21 mouse cellular contexts compared by ENCODE assay signal in genomic region chr16:70260151-70260550, GRCm38 (mm10). TPM values are rescaled to one million over a fixed set of nuclear protein-coding genes. Genes with fewer than 3 reads are reported as not detected.
A peak's percentile ranks its signal among the peaks of the same experiment; 100 is the strongest.
DNase-seq lines count a peak whose midpoint lies in the region; ATAC-seq and TF ChIP-seq lines count a peak whose summit lies in the region.
"Had no signal": no experiment of that assay in that cellular context is flagged by ENCODE, and none has a peak within 500 bp of the region (broad histone marks: within the 10 kb centered on the region; RNA-seq: fewer than 3 reads in every experiment).

No protein-coding gene starts in this region.

- TF ChIP-seq CTCF in kidney, postnatal 0 days (IDR thresholded peaks at IDR 0.05; ENCODE audit: low read depth) = no peak
- no peak for TF ChIP-seq CTCF in midbrain, postnatal 0 days (IDR thresholded peaks at IDR 0.05)

- H3K9ac ChIP-seq in heart, embryonic 14.5 days (ENCODE audit: low read length) = no peak overlapping the region
- H3K9ac ChIP-seq in kidney, postnatal 0 days (ENCODE audit: low read depth, low read length) = no peak overlapping the region
- no peak overlapping the region for H3K9ac ChIP-seq in midbrain, postnatal 0 days (replicated peaks; ENCODE audit: low read length, poor library complexity, severe bottlenecking)
- H3K9ac ChIP-seq: embryonic facial prominence, embryonic 12.5 days; forebrain, embryonic 15.5 days; hindbrain, embryonic 13.5 days had no signal

- no peak overlapping the region for H3K4me3 ChIP-seq in heart, embryonic 14.5 days (ENCODE audit: control insufficient read depth in 1 of 2, insufficient read depth in 1 of 2, low read depth in 1 of 2, low read length in 2 of 2)
- H3K4me3 ChIP-seq in kidney, postnatal 0 days (replicated peaks; ENCODE audit: low read depth, low read length) = no peak overlapping the region
- H3K4me3 ChIP-seq in midbrain, postnatal 0 days (ENCODE audit: low read depth, low read length) = no peak overlapping the region
- H3K4me3 ChIP-seq: embryonic facial prominence, embryonic 12.5 days; forebrain, embryonic 15.5 days; hindbrain, embryonic 13.5 days had no signal

- no peak for ATAC-seq in heart, embryonic 14.5 days (ENCODE audit: insufficient number of reproducible peaks, insufficient read depth, low FRiP score, low read depth)
- ATAC-seq in kidney, postnatal 0 days (replicated peaks; ENCODE audit: low FRiP score, low read depth) = no peak
- ATAC-seq in midbrain, postnatal 0 days (ENCODE audit: low FRiP score) = no peak
- ATAC-seq: CD4-positive, CD25-positive, alpha-beta regulatory T cell, adult 4 months; forebrain, embryonic 15.5 days; hindbrain, postnatal 0 days had no signal

- no peaks in the 10 kb centered on the region for H3K27me3 ChIP-seq in heart, embryonic 14.5 days (ENCODE audit: control insufficient read depth, insufficient read depth, low read length)
- H3K27me3 ChIP-seq in kidney, postnatal 0 days (ENCODE audit: insufficient read depth, low read length) = no peaks in the 10 kb centered on the region
- H3K27me3 ChIP-seq in midbrain, postnatal 0 days (ENCODE audit: insufficient read depth, low read length) = no peaks in the 10 kb centered on the region
- H3K27me3 ChIP-seq: embryonic facial prominence, embryonic 12.5 days; forebrain, embryonic 15.5 days; hindbrain, embryonic 13.5 days had no signal

- H3K27ac ChIP-seq in heart, embryonic 14.5 days (replicated peaks in 1 of 2; ENCODE audit: control insufficient read depth in 1 of 2, insufficient read depth in 1 of 2, low read depth in 2 of 2, low read length in 2 of 2) = peak overlapping the region; percentile 12 to 50; a peak in 2 of 4 replicates
- no peak overlapping the region for H3K27ac ChIP-seq in kidney, postnatal 0 days
- H3K27ac ChIP-seq in midbrain, postnatal 0 days (ENCODE audit: low read depth, low read length) = no peak overlapping the region
- H3K27ac ChIP-seq: embryonic facial prominence, embryonic 12.5 days; forebrain, embryonic 15.5 days; hindbrain, embryonic 13.5 days; hindbrain, postnatal 0 days had no signal

- no peaks in the 10 kb centered on the region for H3K9me3 ChIP-seq in heart, embryonic 14.5 days (ENCODE audit: control insufficient read depth, low read length)
- H3K9me3 ChIP-seq in kidney, postnatal 0 days (replicated peaks; ENCODE audit: low read length) = no peaks in the 10 kb centered on the region
- H3K9me3 ChIP-seq in midbrain, postnatal 0 days (ENCODE audit: low read length) = no peaks in the 10 kb centered on the region
- H3K9me3 ChIP-seq: embryonic facial prominence, embryonic 12.5 days; forebrain, embryonic 15.5 days; G1E; hindbrain, embryonic 13.5 days had no signal

- no peaks in the 10 kb centered on the region for H3K36me3 ChIP-seq in heart, embryonic 14.5 days (ENCODE audit: control insufficient read depth, insufficient read depth, low read length)
- H3K36me3 ChIP-seq in kidney, postnatal 0 days (ENCODE audit: insufficient read depth, low read length) = no peaks in the 10 kb centered on the region
- H3K36me3 ChIP-seq in midbrain, postnatal 0 days (ENCODE audit: insufficient read depth, low read length) = no peaks in the 10 kb centered on the region
- H3K36me3 ChIP-seq: embryonic facial prominence, embryonic 12.5 days; forebrain, embryonic 15.5 days; G1E; hindbrain, embryonic 13.5 days had no signal

- H3K4me1 ChIP-seq in heart, embryonic 14.5 days (ENCODE audit: control insufficient read depth in 2 of 2, insufficient read depth in 2 of 2, low read length in 2 of 2) = peaks cover 0 to 11% of the 10 kb centered on the region in 2 experiments; a peak in 2 of 4 replicates
- H3K4me1 ChIP-seq in kidney, postnatal 0 days (replicated peaks; ENCODE audit: insufficient read depth, low read length) = no peaks in the 10 kb centered on the region
- no peaks in the 10 kb centered on the region for H3K4me1 ChIP-seq in midbrain, postnatal 0 days (ENCODE audit: insufficient read depth, low read length)
- H3K4me1 ChIP-seq: embryonic facial prominence, embryonic 12.5 days; forebrain, embryonic 15.5 days; hindbrain, embryonic 13.5 days had no signal

- H3K4me2 ChIP-seq in heart, embryonic 14.5 days (ENCODE audit: low read length) = no peak overlapping the region
- no peak overlapping the region for H3K4me2 ChIP-seq in kidney, postnatal 0 days (ENCODE audit: low read length)
- no peak overlapping the region for H3K4me2 ChIP-seq in midbrain, postnatal 0 days (ENCODE audit: low read depth, low read length, poor library complexity, severe bottlenecking)
- H3K4me2 ChIP-seq: embryonic facial prominence, embryonic 12.5 days; forebrain, embryonic 15.5 days; hindbrain, embryonic 13.5 days had no signal

- 29% methylated on average over 1 of the region's 1 CpGs for WGBS in heart, embryonic 14.5 days
- WGBS in kidney, postnatal 0 days = 45% methylated on average over 1 of the region's 1 CpGs
- 81% methylated on average over 1 of the region's 1 CpGs for WGBS in midbrain, postnatal 0 days

- no peak for DNase-seq in heart, adult 8-10 months (ENCODE audit: low spot score)
- DNase-seq in kidney, postnatal 0 days (ENCODE audit: low spot score) = peak; percentile 33
- no peak for DNase-seq in kidney, postnatal 14 days
- peak; percentile 33 for DNase-seq in 3T3-L1 (ENCODE audit: low read depth, low spot score)
- peak; percentile 50 for DNase-seq in Muller cell, postnatal 12 days (ENCODE audit: inconsistent ontology term)
- no peak for DNase-seq in midbrain, postnatal 0 days (ENCODE audit: low spot score)
- DNase-seq: adrenal gland, postnatal 14 days; B cell, adult 2 months; cerebellum, adult 11-12 months; cerebellum, adult 9-10 months; cerebellum, postnatal 25 days; gastrocnemius, postnatal 36 days; heart, adult 11 months; kidney, adult 11 months had no signal

RNA-seq across cellular contexts. Expression of gene Gbe1, which starts 53.6 kb away (rescaled TPM):
- 66.0 and 68.8 TPM in 2 replicates for polyA plus RNA-seq in heart, embryonic 14.5 days (2014; fragmentation: Nextera tagmentation; extraction: Ambion mirVana)
- total RNA-seq in heart, adult 8-10 months (2022) = 10 to 100 TPM; 47.6 to 53.7 (median 51.1) TPM
- polyA plus RNA-seq in kidney, postnatal 0 days (2015; fragmentation: Nextera tagmentation; extraction: Ambion mirVana) = 33.0 and 35.8 TPM in 2 replicates
- 16.9 and 23.4 TPM in 2 replicates for total RNA-seq in midbrain, postnatal 0 days (2014; rRNA removed)
- polyA plus RNA-seq in midbrain, postnatal 0 days (2015; fragmentation: Nextera tagmentation; extraction: Ambion mirVana) = 21.4 and 21.7 TPM in 2 replicates

Comparison
In these comparisons a context has a peak if more than half of its experiments do, and no peak if none do; other contexts are left out.
1. DNase-seq: peak in kidney, postnatal 0 days (single experiment), 3T3-L1 (single experiment) and Muller cell, postnatal 12 days (single experiment); none in heart, adult 8-10 months (single experiment), kidney, postnatal 14 days (single experiment) and midbrain, postnatal 0 days (single experiment).
2. H3K27ac ChIP-seq: peak in heart, embryonic 14.5 days (2 of 2); none in kidney, postnatal 0 days (single experiment) and midbrain, postnatal 0 days (single experiment).